Mouse (Mus musculus) neural tube, embryonic 11.5 days (tissue): ENCODE results near the gene Mfap5. TPM values are rescaled to one million over a fixed set of nuclear protein-coding genes. Genes with fewer than 3 reads are reported as not detected.
"Not testable (repeated sequence)": the region's sequence is repeated elsewhere in the genome, so short reads cannot be mapped to it uniquely, and the experiment has no call there.

Experiments
- ATAC-seq: fragments of 200-750 bp; cut with Nextera tagmentation; 2 replicates; pipeline ENCODE4 v1.8.0; 2017; ENCODE audit warnings: moderate number of reproducible peaks, mild to moderate bottlenecking, moderate TSS enrichment, moderate library complexity; ENCODE audit not compliant: insufficient read depth, low FRiP score, low TSS enrichment
- DNase-seq: peaks from one replicate; pipeline ENCODE4 v3.0.0-alpha.2; 2015; ENCODE audit warnings: low spot score
- H3K27ac ChIP-seq: fragments of 300-500 bp; sonication (generic); 2 replicates; pipeline ENCODE4 v1.5.1; 2014; ENCODE audit warnings: low read depth, mild to moderate bottlenecking, low read length
- H3K27me3 ChIP-seq: fragments of 300-500 bp; sonication (generic); 2 replicates; pipeline ENCODE4 v1.6.1; 2014; ENCODE audit warnings: mild to moderate bottlenecking, low read length, mixed read lengths; ENCODE audit not compliant: control insufficient read depth, insufficient read depth
- H3K36me3 ChIP-seq: fragments of 300-500 bp; sonication (generic); 2 replicates; pipeline ENCODE4 v1.6.1; 2014; ENCODE audit warnings: mild to moderate bottlenecking, low read length, moderate library complexity, mixed read lengths; ENCODE audit not compliant: control insufficient read depth, insufficient read depth
- H3K4me1 ChIP-seq: fragments of 300-500 bp; sonication (generic); 2 replicates; pipeline ENCODE4 v1.6.1; 2014; ENCODE audit warnings: low read length, mixed read lengths; ENCODE audit not compliant: control insufficient read depth, insufficient read depth
- H3K4me2 ChIP-seq: fragments of 300-500 bp; sonication (generic); 2 replicates; pipeline ENCODE4 v1.6.1; 2014; ENCODE audit warnings: low read depth, mild to moderate bottlenecking, moderate library complexity
- H3K4me3 ChIP-seq: fragments of 300-500 bp; sonication (generic); 2 replicates; pipeline ENCODE4 v1.5.1; 2014; ENCODE audit warnings: low read depth, low read length
- H3K9ac ChIP-seq: fragments of 300-500 bp; sonication (generic); 2 replicates; pipeline ENCODE4 v1.6.1; 2014; ENCODE audit warnings: mild to moderate bottlenecking, low read length
- H3K9me3 ChIP-seq: fragments of 300-500 bp; sonication (generic); 2 replicates; pipeline ENCODE4 v1.6.1; 2016; ENCODE audit warnings: low read length; ENCODE audit not compliant: control insufficient read depth
- WGBS: fragments of 180-500 bp; shearing (Covaris S2); extraction: QIAGEN DNeasy Blood & Tissue Kit; methylation state at CpG from one replicate; pipeline ENCODE4 v1.1.7; 2014; 5-methylcytosine and 5-hydroxymethylcytosine counted together
- polyA plus RNA-seq: library from polyadenylated mRNA; unstranded; fragments of >200 nt; fragmentation: Nextera tagmentation; extraction: Ambion mirVana; gene quantifications from 2 replicates; pipeline ENCODE4 v1.2.1, GENCODE M21; 2014

The Mfap5 gene
- polyA plus RNA-seq: 0.42 and 0.84 TPM in 2 replicates

DNA sequence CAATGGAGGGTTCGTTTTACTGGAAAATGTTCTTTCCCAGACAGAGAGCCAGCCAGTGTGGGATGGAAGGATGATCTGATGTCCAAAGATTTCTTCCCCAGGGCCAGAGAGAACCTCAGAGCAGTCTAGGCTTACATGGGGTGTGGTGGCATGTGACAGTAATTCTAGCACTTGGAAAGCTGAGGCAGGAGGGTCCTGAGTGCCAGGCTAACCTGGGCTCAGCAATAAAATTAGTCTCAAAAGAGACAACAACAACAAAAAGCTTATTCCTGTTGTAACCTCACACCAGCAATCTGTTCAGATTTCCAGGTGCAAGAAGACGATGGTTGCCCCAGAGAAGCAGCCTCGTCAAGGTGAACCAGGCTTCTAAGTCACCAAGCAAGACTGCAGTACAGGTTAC is at the start of gene Mfap5:
Gene Mfap5 (plus strand): TSS at position 301 of the 400 bp plus-strand sequence.
- no peak for ATAC-seq
- Histone ChIP-seq H3K36me3 (no peaks in the 10 kb centered on the region), H3K27ac (no peak within 1 kb of the TSS), H3K4me1 (no peaks in the 10 kb centered on the region), H3K9me3 (no peaks in the 10 kb centered on the region), H3K9ac (no peak within 1 kb of the TSS), H3K4me3 (no peak within 1 kb of the TSS), H3K4me2 (no peak within 1 kb of the TSS), H3K27me3 (no peaks in the 10 kb centered on the region)
- no peak for DNase-seq
- whole genome bisulfite sequencing: 88% methylated on average over 3 of the region's 3 CpGs

DNA sequence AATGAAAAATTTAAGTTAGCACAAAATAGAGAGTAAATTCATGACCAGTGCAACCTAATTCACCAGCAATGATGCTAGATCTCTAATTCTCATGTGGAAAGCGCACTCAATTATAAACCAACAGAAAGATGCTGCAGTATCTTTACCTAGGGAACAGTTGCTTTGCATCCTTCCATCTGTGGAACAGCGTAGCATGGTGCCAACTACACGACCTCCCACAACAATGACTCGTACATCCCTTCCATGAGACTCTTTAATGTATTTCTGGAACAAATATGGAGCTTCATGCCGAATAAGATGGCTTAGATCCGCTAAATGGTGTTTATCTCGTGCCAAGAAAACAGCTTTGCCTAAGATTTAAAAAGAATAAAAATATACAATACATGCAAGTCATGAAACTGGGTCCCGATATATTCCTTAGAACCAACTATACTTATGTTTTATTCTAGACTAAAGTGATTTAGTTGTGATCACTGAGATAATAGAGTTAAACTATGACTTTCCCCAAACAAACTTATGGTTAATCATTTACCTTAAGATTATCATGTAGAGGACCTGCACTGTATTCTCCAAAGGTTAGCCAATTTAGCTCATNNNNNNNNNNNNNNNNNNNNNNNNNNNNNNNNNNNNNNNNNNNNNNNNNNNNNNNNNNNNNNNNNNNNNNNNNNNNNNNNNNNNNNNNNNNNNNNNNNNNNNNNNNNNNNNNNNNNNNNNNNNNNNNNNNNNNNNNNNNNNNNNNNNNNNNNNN is 46.5 kb upstream of the Mfap5 start:
- no peak overlapping the region for H3K4me2 ChIP-seq
- 97% methylated on average over 8 of the region's 8 CpGs for WGBS
- peaks cover 14% of the 10 kb centered on the region for H3K36me3 ChIP-seq
- ATAC-seq (no peak), DNase-seq (no peak)
- no peaks in the 10 kb centered on the region for H3K27me3 ChIP-seq
- no peak overlapping the region for H3K9ac ChIP-seq
- no peak overlapping the region for H3K27ac ChIP-seq
- H3K4me1 ChIP-seq: no peaks in the 10 kb centered on the region
- H3K4me3 ChIP-seq: no peak overlapping the region
- H3K9me3 ChIP-seq: no peaks in the 10 kb centered on the region

DNA sequence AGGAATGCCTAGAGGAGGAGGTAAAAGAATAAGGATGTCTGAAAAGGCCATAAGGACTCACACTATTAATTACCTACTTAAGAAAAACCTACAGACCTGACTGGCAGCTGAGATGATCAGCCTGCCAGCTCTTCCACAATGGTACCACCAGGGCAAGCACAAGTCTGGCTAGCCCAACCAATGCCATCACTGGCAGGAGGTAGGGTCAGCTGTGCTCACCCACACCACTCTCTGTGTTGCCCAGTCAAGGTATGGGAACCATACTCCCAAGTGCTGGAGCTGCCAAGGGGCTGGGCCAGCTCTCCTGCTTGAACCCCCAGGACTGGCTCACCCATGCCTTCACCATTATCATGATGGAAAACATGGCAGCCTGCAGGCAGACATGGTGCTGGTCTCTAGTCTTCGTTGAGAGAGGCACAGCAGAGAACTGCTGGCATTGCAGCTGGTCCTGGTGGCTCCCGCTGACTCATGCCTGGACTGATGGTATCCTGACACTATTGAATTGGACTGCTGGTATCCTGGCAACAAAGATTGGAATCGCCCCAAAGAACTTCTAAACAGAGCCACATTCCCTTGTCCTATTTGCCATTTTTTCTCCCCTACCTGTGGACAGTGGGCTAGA is 39.4 kb upstream of the Mfap5 start:
- H3K36me3 ChIP-seq: peaks cover 13% of the 10 kb centered on the region
- no peak overlapping the region for H3K4me3 ChIP-seq
- no peak overlapping the region for H3K9ac ChIP-seq
- no peaks in the 10 kb centered on the region for H3K4me1 ChIP-seq
- 84% methylated on average over 3 of the region's 3 CpGs for WGBS
- DNase-seq (no peak), ATAC-seq (no peak)
- H3K9me3 ChIP-seq: no peaks in the 10 kb centered on the region
- H3K27ac ChIP-seq: no peak overlapping the region
- no peak overlapping the region for H3K4me2 ChIP-seq
- no peaks in the 10 kb centered on the region for H3K27me3 ChIP-seq

DNA sequence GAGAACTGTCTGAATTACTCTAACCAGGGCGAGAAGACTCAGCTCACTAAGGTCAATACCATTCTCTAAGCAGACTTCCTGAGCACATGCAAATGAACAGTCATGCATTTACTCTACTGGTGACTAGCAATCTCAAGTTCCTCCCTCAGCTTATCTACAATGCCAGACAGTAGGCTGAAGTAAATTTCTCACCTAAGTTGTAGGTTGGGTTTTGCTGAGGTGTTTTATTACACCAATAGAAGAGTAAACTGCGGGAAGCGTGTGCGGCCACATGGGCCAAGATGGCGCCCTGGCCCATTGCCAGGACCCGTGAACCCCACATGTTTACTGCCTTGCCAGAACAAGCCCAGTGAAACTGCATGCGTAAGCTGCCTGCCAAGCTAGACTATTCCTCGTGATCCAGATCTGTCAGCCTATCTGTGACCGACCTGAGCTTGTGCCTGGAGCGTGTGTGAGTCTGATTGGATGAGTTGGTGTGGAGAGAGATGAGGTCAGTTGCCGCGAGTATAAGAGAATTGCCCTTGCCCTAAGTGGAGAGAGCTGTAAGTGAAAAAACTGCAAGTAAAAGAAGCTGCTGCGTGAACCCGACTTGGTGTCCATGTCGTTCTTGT is 36.5 kb upstream of the Mfap5 start:
- Histone ChIP-seq H3K4me2 (no peak overlapping the region), H3K4me3 (no peak overlapping the region), H3K36me3 (peaks cover 8% of the 10 kb centered on the region), H3K27me3 (no peaks in the 10 kb centered on the region), H3K9me3 (no peaks in the 10 kb centered on the region), H3K9ac (no peak overlapping the region), H3K27ac (no peak overlapping the region), H3K4me1 (no peaks in the 10 kb centered on the region)
- DNase-seq (no peak), ATAC-seq (no peak)
- WGBS: 97% methylated on average over 15 of the region's 15 CpGs

DNA sequence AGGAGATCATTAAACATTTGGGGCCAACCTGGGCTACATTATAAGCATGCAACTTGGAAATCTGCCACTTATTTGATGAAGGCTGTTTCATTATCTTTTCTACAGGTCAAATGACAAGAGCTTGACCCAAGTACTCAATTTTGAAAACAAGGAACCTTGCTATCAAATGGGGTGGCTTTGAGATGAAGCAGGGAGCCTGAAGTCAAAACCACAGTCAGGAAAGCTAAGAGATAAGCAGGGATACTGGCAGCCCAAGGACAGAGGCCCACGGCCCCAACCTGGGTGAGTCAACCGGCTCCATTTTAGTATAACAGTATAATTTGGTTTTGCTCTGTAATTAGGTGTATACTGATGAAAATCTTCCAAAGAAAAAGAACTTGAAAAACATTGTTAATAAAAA is 35.4 kb upstream of the Mfap5 start:
- Histone ChIP-seq H3K9ac (no peak overlapping the region), H3K4me2 (no peak overlapping the region), H3K9me3 (no peaks in the 10 kb centered on the region), H3K27me3 (no peaks in the 10 kb centered on the region), H3K4me3 (no peak overlapping the region), H3K4me1 (no peaks in the 10 kb centered on the region), H3K27ac (no peak overlapping the region), H3K36me3 (peaks cover 8% of the 10 kb centered on the region)
- DNase-seq (no peak), ATAC-seq (no peak)
- WGBS: 94% methylated on average over 2 of the region's 2 CpGs

DNA sequence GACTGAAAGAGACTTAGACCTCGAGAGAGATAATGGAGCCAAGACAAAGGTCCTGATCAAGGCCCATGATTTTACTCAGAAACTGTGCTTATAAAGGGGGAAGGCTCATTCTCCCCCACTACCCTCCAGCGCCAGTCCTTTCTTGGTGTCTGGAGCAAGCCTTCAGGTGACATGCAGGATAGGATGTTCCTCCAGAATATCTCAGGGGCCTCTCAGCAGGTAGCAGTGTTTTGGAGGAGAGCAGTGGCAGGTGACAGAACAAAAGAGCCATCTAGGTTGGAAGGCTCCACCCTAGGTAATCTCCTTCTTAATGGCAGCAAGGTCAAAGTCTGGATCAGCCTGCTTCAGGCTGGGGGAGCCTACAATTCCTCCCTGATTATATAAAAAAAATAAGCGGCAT is 34.2 kb upstream of the Mfap5 start:
- not testable (repeated sequence) for H3K4me2 ChIP-seq, H3K27me3 ChIP-seq, H3K27ac ChIP-seq, H3K4me3 ChIP-seq, H3K36me3 ChIP-seq, DNase-seq, H3K9ac ChIP-seq, H3K4me1 ChIP-seq, H3K9me3 ChIP-seq, ATAC-seq
- 92% methylated on average over 3 of the region's 3 CpGs for WGBS

DNA sequence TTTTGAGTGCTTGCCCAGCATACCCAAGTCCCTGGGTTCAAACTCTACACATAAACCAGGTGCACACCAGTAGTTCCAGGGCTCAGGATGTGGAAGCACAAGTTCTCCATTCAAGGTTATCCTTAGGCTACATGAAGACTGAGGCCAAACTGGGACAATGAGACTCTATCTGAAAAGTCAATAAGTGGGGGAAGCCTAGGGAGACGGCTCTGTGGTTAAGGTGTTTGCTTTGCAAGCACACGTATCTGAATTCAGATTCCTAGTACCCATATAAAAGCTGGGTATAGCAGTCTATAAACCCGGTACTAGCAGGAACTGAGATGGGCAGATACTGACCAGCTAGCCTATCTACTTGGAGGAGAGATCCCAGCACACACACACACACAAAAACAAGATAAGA is 27.6 kb upstream of the Mfap5 start:
- H3K27me3 ChIP-seq: no peaks in the 10 kb centered on the region
- DNase-seq: no peak
- no peaks in the 10 kb centered on the region for H3K4me1 ChIP-seq
- H3K27ac ChIP-seq: no peak overlapping the region
- ATAC-seq: no peak
- WGBS: 85% methylated on average over 3 of the region's 3 CpGs
- no peak overlapping the region for H3K4me3 ChIP-seq
- H3K4me2 ChIP-seq: no peak overlapping the region
- H3K9ac ChIP-seq: no peak overlapping the region
- no peaks in the 10 kb centered on the region for H3K36me3 ChIP-seq
- no peaks in the 10 kb centered on the region for H3K9me3 ChIP-seq

DNA sequence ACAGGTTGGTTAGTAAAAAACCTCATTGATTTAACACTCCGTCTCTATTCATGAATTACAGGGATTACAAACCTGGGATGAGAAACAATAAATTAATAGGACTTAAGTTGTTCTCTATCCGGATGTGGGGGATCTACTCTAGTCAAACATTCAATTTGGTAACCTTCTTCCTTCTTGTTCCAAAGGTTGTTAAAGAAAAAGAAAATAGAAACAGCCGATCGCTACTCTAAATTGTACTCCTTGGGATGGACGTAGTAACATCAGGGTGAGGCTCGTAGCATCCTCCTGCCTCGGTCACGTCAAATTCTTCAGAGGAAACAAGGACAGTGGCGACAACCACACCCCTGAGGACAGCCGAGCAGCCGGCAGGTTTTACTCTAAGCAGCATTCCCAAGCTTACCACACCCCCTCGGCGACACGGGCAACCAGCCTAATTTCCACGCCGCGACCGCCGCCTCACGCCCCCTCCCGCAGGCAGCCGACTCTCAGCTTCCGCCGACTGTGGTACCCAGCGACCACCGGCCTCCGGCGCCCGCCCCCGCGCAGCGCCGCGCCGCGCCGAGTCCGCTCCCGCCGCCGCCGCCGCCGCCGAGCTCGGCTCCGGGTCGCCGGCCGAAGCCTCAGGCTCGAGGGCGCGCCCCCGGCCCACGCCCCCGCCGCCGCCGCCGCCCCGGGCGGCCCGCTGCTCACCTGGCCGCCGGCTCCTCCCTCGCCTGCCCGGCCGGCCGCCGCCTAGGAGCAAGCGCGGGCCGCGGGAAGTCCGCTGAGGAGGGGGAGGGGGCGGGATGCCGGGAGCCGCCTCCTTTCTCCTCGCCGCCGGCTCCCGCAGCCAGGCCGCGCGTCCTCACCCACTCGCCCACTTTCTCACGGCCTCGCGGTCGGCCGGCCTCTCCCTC is 20.0 kb upstream of the Mfap5 start:
- no peaks in the 10 kb centered on the region for H3K9me3 ChIP-seq
- peak overlapping the region; percentile 80 for H3K4me3 ChIP-seq
- no peaks in the 10 kb centered on the region for H3K36me3 ChIP-seq
- H3K4me1 ChIP-seq: 0 out of 2 replicates have a peak, but pooled peaks cover 3% of the 10 kb centered on the region
- H3K27me3 ChIP-seq: no peaks in the 10 kb centered on the region
- ATAC-seq: peak; percentile 7
- 3% methylated on average over 37 of the region's 91 CpGs for WGBS
- peak; percentile 43 for DNase-seq
- peak overlapping the region; percentile 93 for H3K27ac ChIP-seq
- H3K9ac ChIP-seq: peak overlapping the region; percentile 89
- H3K4me2 ChIP-seq: peak overlapping the region; percentile 55
